Mouse (Mus musculus) MEL (cell line): ENCODE data around the gene Spns1. TPM values are rescaled to one million over a fixed set of nuclear protein-coding genes. Genes with fewer than 3 reads are reported as not detected.

Experiments used
- DNase-seq: peaks from one replicate; pipeline ENCODE4 v3.0.0; 2011; ENCODE audit warnings: low read depth, low spot score
- H3K27ac ChIP-seq: 2 replicates; pipeline ENCODE4 v1.5.1; 2012; ENCODE audit warnings: low read depth, mild to moderate bottlenecking, control low read depth, low read length, moderate library complexity; ENCODE audit not compliant: control insufficient read depth
- H3K27me3 ChIP-seq, 2 experiments: fragments of 150-350 bp in 1 of 2; sonication (generic) in 1 of 2; 2 replicates each; pipeline ENCODE4 v1.6.1; 2012; ENCODE audit warnings: low read length in 2 of 2, mild to moderate bottlenecking in 2 of 2, improper control_type of control experiment in 1 of 2, moderate library complexity in 1 of 2; ENCODE audit not compliant: insufficient read depth in 2 of 2, control insufficient read depth in 1 of 2
- H3K36me3 ChIP-seq, 2 experiments: 2 replicates each; pipeline ENCODE4 v1.6.1; 2012 to 2014; ENCODE audit warnings: low read length in 2 of 2, improper control_type of control experiment in 1 of 2, inconsistent platforms in 1 of 2, mild to moderate bottlenecking in 1 of 2; ENCODE audit not compliant: insufficient read depth in 2 of 2, control insufficient read depth in 1 of 2
- H3K4me1 ChIP-seq, 2 experiments: fragments of 150-350 bp in 1 of 2; sonication (generic) in 1 of 2; 2 replicates each; pipeline ENCODE4 v1.6.1; 2012; ENCODE audit warnings: low read length in 2 of 2, improper control_type of control experiment in 1 of 2, mild to moderate bottlenecking in 1 of 2; ENCODE audit not compliant: insufficient read depth in 2 of 2, control insufficient read depth in 1 of 2
- H3K4me3 ChIP-seq, 2 experiments: fragments of 150-350 bp in 1 of 2; sonication (generic) in 1 of 2; 2 replicates each; pipeline ENCODE4 v1.5.1; 2012; ENCODE audit warnings: low read depth in 2 of 2, low read length in 2 of 2, mild to moderate bottlenecking in 2 of 2, moderate library complexity in 2 of 2, control low read depth in 1 of 2, improper control_type of control experiment in 1 of 2; ENCODE audit not compliant: control insufficient read depth in 1 of 2, insufficient read depth in 1 of 2
- H3K79me2 ChIP-seq: 2 replicates; pipeline ENCODE4 v1.6.1; 2012; ENCODE audit warnings: mild to moderate bottlenecking, low read length, moderate library complexity; ENCODE audit not compliant: control insufficient read depth, poor library complexity, insufficient read depth
- H3K9ac ChIP-seq: 2 replicates; pipeline ENCODE4 v1.6.1; 2012; ENCODE audit warnings: low read depth, mild to moderate bottlenecking, control low read depth, low read length, moderate library complexity; ENCODE audit not compliant: control insufficient read depth, poor library complexity, severe bottlenecking
- H3K9me3 ChIP-seq: fragments of 150-350 bp; sonication (generic); replicated peaks from 2 replicates; pipeline ENCODE4 v1.6.1; 2012; ENCODE audit warnings: mild to moderate bottlenecking, low read length, improper control_type of control experiment, moderate library complexity; ENCODE audit not compliant: insufficient read depth
- BHLHE40 ChIP-seq: IDR thresholded peaks from 2 replicates; pipeline ENCODE4 v1.6.1; 2012; ENCODE audit warnings: low read depth, mild to moderate bottlenecking, inconsistent platforms, low read length, improper control_type of control experiment, borderline replicate concordance
- CTCF ChIP-seq, 3 experiments: IDR thresholded peaks in 2 of 3; conservative IDR thresholded peaks in 1 of 3; 2 replicates each; pipeline ENCODE4 v1.5.1; 2011 to 2012; ENCODE audit warnings: low read length in 3 of 3, low read depth in 2 of 3, mild to moderate bottlenecking in 2 of 3, improper control_type of control experiment in 1 of 3, inconsistent platforms in 1 of 3, mixed read lengths in 1 of 3, moderate library complexity in 1 of 3; ENCODE audit not compliant: control insufficient read depth in 1 of 3, insufficient read depth in 1 of 3, poor library complexity in 1 of 3, severe bottlenecking in 1 of 3
- ELF1 ChIP-seq: IDR thresholded peaks from 2 replicates; pipeline ENCODE4 v1.6.1; 2014; ENCODE audit warnings: low read depth, mild to moderate bottlenecking, inconsistent platforms, low read length, improper control_type of control experiment, moderate library complexity
- EP300 ChIP-seq, 2 experiments: IDR thresholded peaks; 2 replicates each; pipeline ENCODE4 v1.6.1; 2011; ENCODE audit warnings: improper control_type of control experiment in 2 of 2, low read length in 2 of 2, low read depth in 1 of 2, mild to moderate bottlenecking in 1 of 2
- ETS1 ChIP-seq: IDR thresholded peaks from 2 replicates; pipeline ENCODE4 v1.6.1; 2012; ENCODE audit warnings: low read depth, mild to moderate bottlenecking, inconsistent platforms, low read length, improper control_type of control experiment, moderate library complexity
- GABPA ChIP-seq: IDR thresholded peaks from 2 replicates; pipeline ENCODE4 v1.6.1; 2012; ENCODE audit warnings: low read depth, mild to moderate bottlenecking, inconsistent platforms, low read length, improper control_type of control experiment, moderate library complexity
- GATA1 ChIP-seq: IDR thresholded peaks from 2 replicates; pipeline ENCODE4 v1.6.1; 2011; ENCODE audit warnings: low read depth, low read length, improper control_type of control experiment
- HCFC1 ChIP-seq: IDR thresholded peaks from 2 replicates; pipeline ENCODE4 v1.6.1; 2012; ENCODE audit warnings: low read depth, mild to moderate bottlenecking, inconsistent platforms, low read length, improper control_type of control experiment, moderate library complexity
- JUND ChIP-seq: IDR thresholded peaks from 2 replicates; pipeline ENCODE4 v1.6.1; 2011; ENCODE audit warnings: low read depth, mild to moderate bottlenecking, improper control_type of control experiment, low read length
- MAZ ChIP-seq: IDR thresholded peaks from 2 replicates; pipeline ENCODE4 v1.6.1; 2012; ENCODE audit warnings: low read depth, mild to moderate bottlenecking, inconsistent platforms, low read length, improper control_type of control experiment
- MEF2A ChIP-seq: IDR thresholded peaks from 2 replicates; pipeline ENCODE4 v1.6.1; 2014; ENCODE audit warnings: low read depth, mild to moderate bottlenecking, inconsistent platforms, low read length, improper control_type of control experiment; ENCODE audit not compliant: poor library complexity, insufficient replicate concordance, severe bottlenecking; ENCODE audit errors: extremely low read depth
- MYB ChIP-seq: IDR thresholded peaks from 2 replicates; pipeline ENCODE4 v1.6.1; 2011; ENCODE audit warnings: mild to moderate bottlenecking, low read depth, low read length, improper control_type of control experiment
- MYC ChIP-seq: IDR thresholded peaks from 2 replicates; pipeline ENCODE4 v1.6.1; 2011; ENCODE audit warnings: low read depth, mild to moderate bottlenecking, low read length, improper control_type of control experiment, moderate library complexity
- POLR2AphosphoS2 ChIP-seq: IDR thresholded peaks from 2 replicates; pipeline ENCODE4 v1.6.1; 2011; ENCODE audit warnings: low read length, improper control_type of control experiment
- POLR2AphosphoS5 ChIP-seq: IDR thresholded peaks from 2 replicates; pipeline ENCODE4 v1.6.1; 2012; ENCODE audit warnings: low read depth, borderline replicate concordance, mild to moderate bottlenecking, inconsistent platforms, low read length, moderate library complexity, mixed read lengths
- RCOR1 ChIP-seq: IDR thresholded peaks from 2 replicates; pipeline ENCODE4 v1.6.1; 2012; ENCODE audit warnings: low read depth, mild to moderate bottlenecking, inconsistent platforms, low read length, improper control_type of control experiment
- SMC3 ChIP-seq: IDR thresholded peaks from 2 replicates; pipeline ENCODE4 v1.6.1; 2011; ENCODE audit warnings: low read depth, low read length, improper control_type of control experiment
- TAL1 ChIP-seq: IDR thresholded peaks from 2 replicates; pipeline ENCODE4 v1.6.1; 2012; ENCODE audit warnings: mild to moderate bottlenecking, inconsistent platforms, low read length, moderate library complexity, mixed read lengths
- TCF12 ChIP-seq: IDR thresholded peaks from 2 replicates; pipeline ENCODE4 v1.6.1; 2014; ENCODE audit warnings: low read depth, mild to moderate bottlenecking, inconsistent platforms, low read length, improper control_type of control experiment, moderate library complexity
- UBTF ChIP-seq: IDR thresholded peaks from 2 replicates; pipeline ENCODE4 v1.6.1; 2012; ENCODE audit warnings: low read depth, mild to moderate bottlenecking, inconsistent platforms, low read length, improper control_type of control experiment, moderate library complexity, borderline replicate concordance; ENCODE audit not compliant: insufficient read depth
- USF1 ChIP-seq: IDR thresholded peaks from 2 replicates; pipeline ENCODE4 v1.6.1; 2014; ENCODE audit warnings: low read depth, mild to moderate bottlenecking, inconsistent platforms, low read length, improper control_type of control experiment, moderate library complexity
- USF2 ChIP-seq, 2 experiments: IDR thresholded peaks; 2 replicates each; pipeline ENCODE4 v1.6.1; 2011 to 2012; ENCODE audit warnings: improper control_type of control experiment in 2 of 2, low read length in 2 of 2, borderline replicate concordance in 1 of 2, inconsistent platforms in 1 of 2, low read depth in 1 of 2, mild to moderate bottlenecking in 1 of 2; ENCODE audit not compliant: insufficient read depth in 1 of 2
- ZNF384 ChIP-seq: IDR thresholded peaks from 2 replicates; pipeline ENCODE4 v1.6.1; 2012; ENCODE audit warnings: low read depth, mild to moderate bottlenecking, inconsistent platforms, low read length, improper control_type of control experiment
- polyA plus RNA-seq, 2 experiments: library from polyadenylated mRNA; stranded (reverse) in 1 of 2; unstranded in 1 of 2; fragments of >175 nt in 1 of 2; fragments of >200 nt in 1 of 2; gene quantifications; 2 replicates each; pipeline versions ENCODE4 v1.2.1 to v1.2.4; 2012; ENCODE audit warnings: low replicate concordance in 2 of 2, low read depth in 1 of 2; ENCODE audit not compliant: insufficient read length in 2 of 2, insufficient read depth in 1 of 2, missing spikeins in 1 of 2
- total RNA-seq: library from RNA; depleted of rRNA; stranded (reverse); fragments of 300-350 nt; gene quantifications from 2 replicates; pipeline ENCODE4 v1.2.3, GENCODE M21; 2012

The Spns1 gene
- total and polyA plus RNA-seq, 3 experiments, result 28.9 to 81.6 TPM; not detected in 1

DNA sequence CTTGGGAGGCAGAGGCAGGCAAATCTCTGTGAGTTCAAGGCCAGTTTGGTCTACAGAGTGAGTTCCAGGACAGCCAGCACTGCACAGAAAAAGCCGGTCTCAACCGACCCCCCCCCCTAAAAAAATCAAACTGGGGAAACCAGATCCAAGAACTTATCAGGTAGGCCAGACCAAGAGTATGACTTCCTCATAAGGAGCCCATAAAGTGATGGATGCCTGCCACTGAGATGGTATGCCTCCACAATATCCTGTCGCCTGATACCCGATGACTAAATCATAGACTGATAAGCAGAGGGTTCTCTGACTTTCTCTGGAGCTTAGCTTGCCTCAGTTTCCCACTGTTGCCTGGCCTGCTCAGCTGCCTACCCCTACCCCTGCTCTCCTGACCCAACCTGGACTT is 20.6 kb upstream of the Spns1 start:
- Histone ChIP-seq H3K79me2 (peaks cover 6% of the 10 kb centered on the region), H3K9ac (no peak overlapping the region), H3K9me3 (no peaks in the 10 kb centered on the region), H3K27ac (peak overlapping the region; percentile 94; the same call in 1 of the 2 replicates), H3K4me3 (no peak overlapping the region), H3K36me3 (peaks cover 0 to 18% of the 10 kb centered on the region in 2 experiments; a peak in 2 of 4 replicates), H3K27me3 (no peaks in the 10 kb centered on the region), H3K4me1 (peaks cover 0 to 14% of the 10 kb centered on the region in 2 experiments; a peak in 2 of 4 replicates)
- TF ChIP-seq POLR2AphosphoS2 (no peak), CTCF (IDR thresholded peaks at IDR 0.05 in 2 of 3, conservative IDR thresholded peaks at IDR 0.05 in 1 of 3; ENCODE audit: control insufficient read depth in 1 of 3, insufficient read depth in 1 of 3, low read depth in 2 of 3, low read length in 3 of 3, poor library complexity in 1 of 3, severe bottlenecking in 1 of 3) (no peak), EP300 (IDR thresholded peaks at IDR 0.05; ENCODE audit: low read depth in 1 of 2, low read length in 2 of 2) (peak; percentile 67), ETS1 (0 out of 2 replicates have a peak, but pooled peaks have one; percentile 36), MYC (no peak), GABPA (no peak), ELF1 (no peak), BHLHE40 (no peak), MAZ (no peak), TAL1 (peak; percentile 68), USF2 (IDR thresholded peaks at IDR 0.05; ENCODE audit: borderline replicate concordance in 1 of 2, insufficient read depth in 1 of 2, low read depth in 1 of 2, low read length in 2 of 2) (no peak), UBTF (no peak), HCFC1 (no peak), POLR2AphosphoS5 (no peak), ZNF384 (no peak), MYB (no peak), JUND (no peak), RCOR1 (peak; percentile 91), MEF2A (no peak), USF1 (no peak), SMC3 (no peak), TCF12 (peak; percentile 65; the same call in 1 of the 2 replicates), GATA1 (peak; percentile 74)
- peak; percentile 70 for DNase-seq
